Mouse (Mus musculus) adrenal gland, postnatal 4 days (tissue): ENCODE measurements around the gene Diaph3. TPM values are rescaled to one million over a fixed set of nuclear protein-coding genes. Genes with fewer than 3 reads are reported as not detected.

Experiments used
- DNase-seq, 2 experiments: peaks; one replicate each; pipeline ENCODE4 v3.0.0; 2021 to 2022; ENCODE audit warnings: low spot score in 2 of 2, mixed read lengths in 2 of 2
- microRNA-seq: library from miRNA; unstranded; fragments of <30 nt; microRNA quantifications from one replicate; pipeline ENCODE4 v1.2.0, GENCODE M21; 2021
- total RNA-seq, 2 experiments: library from RNA; stranded (reverse); gene quantifications; 2 replicates each; pipeline ENCODE4 v1.2.3; 2021

Gene Diaph3
- total RNA-seq, 2 experiments from 2014 or later, result 15.9 to 22.9 TPM

- no peak for DNase-seq
Measured at GRCm38 (mm10) chr14:86677015-86677414, 464.0 kb downstream of the Diaph3 start.

GRCm38 (mm10) chr14:86675314-86675713 lies 465.7 kb downstream of the Diaph3 start:
- DNase-seq, result no peak

- DNase-seq, result no peak
Measured at GRCm38 (mm10) chr14:86662846-86663245, 478.2 kb downstream of the Diaph3 start.

GRCm38 (mm10) chr14:86660556-86660955 lies 480.5 kb downstream of the Diaph3 start:
- no peak for DNase-seq

- no peak for DNase-seq
Measured at GRCm38 (mm10) chr14:86656262-86656661, 484.8 kb downstream of the Diaph3 start.

GRCm38 (mm10) chr14:86646499-86647120 lies 494.4 kb downstream of the Diaph3 start:
- DNase-seq, result no peak

GRCm38 (mm10) chr14:86642831-86643241 lies 498.2 kb downstream of the Diaph3 start:
- DNase-seq, result no peak

GRCm38 (mm10) chr14:86641839-86642238 lies 499.2 kb downstream of the Diaph3 start:
- DNase-seq, result no peak

GRCm38 (mm10) chr14:86640086-86640485 lies 500.9 kb downstream of the Diaph3 start:
- DNase-seq, result no peak

- no peak for DNase-seq
Measured at GRCm38 (mm10) chr14:86635594-86636140, 505.4 kb downstream of the Diaph3 start.

- DNase-seq, result no peak
Measured at GRCm38 (mm10) chr14:86635052-86635451, 506.0 kb downstream of the Diaph3 start.

GRCm38 (mm10) chr14:86633799-86634198 lies 507.2 kb downstream of the Diaph3 start:
- no peak for DNase-seq

- DNase-seq, result no peak
Measured at GRCm38 (mm10) chr14:86624816-86625425, 516.1 kb downstream of the Diaph3 start.

- no peak for DNase-seq
Measured at GRCm38 (mm10) chr14:86619637-86620036, 521.4 kb downstream of the Diaph3 start.

Small RNA genes within 50 kb of the gene (microRNA-seq; reads per million reads assigned to microRNA genes)
- gene Gm23438, result not detected
